Mouse (Mus musculus): Measurements from ENCODE around the gene Pafah1b1. TPM values are rescaled to one million over a fixed set of nuclear protein-coding genes. Genes with fewer than 3 reads are reported as not detected.

Gene Pafah1b1
- 40.7 and 44.9 TPM in 2 replicates for polyA plus RNA-seq (2015; fragmentation: Nextera tagmentation; extraction: Ambion mirVana)

DNA sequence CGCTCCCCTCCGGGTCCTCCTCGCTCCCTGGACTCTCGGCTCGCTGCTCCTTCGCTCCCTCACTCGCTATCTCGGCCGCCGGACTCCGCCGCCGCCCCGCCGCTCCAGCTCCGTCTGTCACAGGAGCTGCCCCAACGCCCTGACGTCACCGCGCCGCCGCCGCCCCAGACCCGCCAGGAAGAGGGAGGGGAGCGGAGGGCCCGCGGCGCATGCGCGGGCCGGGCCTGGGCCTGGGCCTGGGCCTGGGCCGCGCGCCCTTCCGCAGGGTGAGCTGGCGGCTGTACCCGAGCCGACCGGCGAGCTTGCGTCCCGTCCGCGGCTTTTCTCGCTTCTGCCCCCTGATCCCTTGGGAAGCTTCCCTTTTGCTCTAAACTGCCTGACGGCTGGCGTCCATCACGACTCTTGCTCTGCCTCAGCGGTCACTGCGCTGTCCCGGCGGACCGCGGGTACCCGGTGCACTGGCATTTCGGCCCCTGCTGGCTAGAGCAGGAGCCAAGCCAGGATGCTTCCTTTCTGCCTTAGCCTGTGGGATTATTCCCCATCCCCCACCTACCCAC lies at the start of gene Pafah1b1:
Gene Pafah1b1, minus strand, starts transcription at position 436 of the 557 bp plus-strand sequence.
- peak; percentile 99 for ATAC-seq (ENCODE audit: low read depth)
- no peaks in the 10 kb centered on the region for H3K9me3 ChIP-seq (ENCODE audit: control insufficient read depth, low read length)
- peaks cover 11% of the 10 kb centered on the region for H3K4me1 ChIP-seq (replicated peaks; ENCODE audit: control insufficient read depth, insufficient read depth, low read length)
- peak within 1 kb of the TSS; percentile 98 for H3K4me3 ChIP-seq (ENCODE audit: low read length)
- H3K27ac ChIP-seq (ENCODE audit: low read length): peak within 1 kb of the TSS; percentile 99
- under 1% methylated on average over 39 of the region's 56 CpGs for WGBS
- H3K9ac ChIP-seq (ENCODE audit: low read length): peak within 1 kb of the TSS; percentile 98
- no peaks in the 10 kb centered on the region for H3K27me3 ChIP-seq (ENCODE audit: control insufficient read depth, insufficient read depth, low read depth, low read length)
- H3K36me3 ChIP-seq (ENCODE audit: control insufficient read depth, insufficient read depth, low read length): no peaks in the 10 kb centered on the region
- H3K4me2 ChIP-seq (ENCODE audit: low read depth, low read length): peak within 1 kb of the TSS; percentile 83

DNA sequence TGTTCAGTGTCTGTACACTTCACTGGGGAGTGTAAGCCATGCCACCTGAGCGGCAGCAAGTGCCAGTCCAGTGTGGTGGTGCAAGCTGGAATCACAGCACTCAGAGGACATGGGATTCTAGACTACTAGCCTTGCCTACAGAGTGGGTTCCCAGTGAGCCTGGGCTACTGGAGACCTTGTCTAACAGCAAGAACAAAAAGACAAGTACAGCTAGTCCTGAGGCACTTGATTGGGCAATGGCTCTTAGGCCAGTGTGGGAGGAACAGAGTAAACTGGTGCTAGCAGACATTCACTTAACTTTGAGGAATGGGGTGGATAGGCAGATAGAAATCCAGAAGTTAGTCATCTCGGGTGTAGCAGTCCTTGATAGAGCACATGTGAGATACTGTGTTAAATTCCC lies 47.9 kb upstream of the Pafah1b1 start:
- H3K36me3 ChIP-seq (ENCODE audit: control insufficient read depth, insufficient read depth, low read length): peaks cover 12% of the 10 kb centered on the region
- no peak overlapping the region for H3K27ac ChIP-seq (ENCODE audit: low read length)
- WGBS: 84% methylated on average over 2 of the region's 2 CpGs

DNA sequence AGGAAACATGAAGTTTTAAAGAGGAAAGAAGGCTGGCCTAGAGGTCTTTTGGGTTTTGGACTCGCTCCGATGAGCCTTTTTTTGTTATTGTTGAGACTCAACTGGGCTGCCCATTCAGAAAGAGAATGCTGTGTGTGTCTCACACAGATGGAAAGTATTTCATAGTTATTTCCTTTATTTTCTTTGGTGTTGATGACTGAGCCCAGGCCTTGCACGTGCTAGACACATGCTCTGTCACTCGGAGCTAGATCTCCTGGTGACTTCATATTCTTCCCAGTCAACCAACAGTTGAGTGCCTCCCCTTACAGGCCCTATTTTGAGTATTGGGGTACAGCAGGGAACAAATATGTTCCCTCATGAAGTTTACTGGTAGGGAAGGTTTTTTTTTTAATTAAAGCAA lies 47.2 kb upstream of the Pafah1b1 start:
- H3K9me3 ChIP-seq (ENCODE audit: control insufficient read depth, low read length): no peaks in the 10 kb centered on the region
- H3K4me3 ChIP-seq (ENCODE audit: low read length): peak overlapping the region; percentile 79
- no peak overlapping the region for H3K9ac ChIP-seq (ENCODE audit: low read length)
- H3K36me3 ChIP-seq (ENCODE audit: control insufficient read depth, insufficient read depth, low read length): peaks cover 12% of the 10 kb centered on the region
- WGBS: 66% methylated on average over 4 of the region's 4 CpGs
- H3K27ac ChIP-seq (ENCODE audit: low read length): no peak overlapping the region
- H3K4me2 ChIP-seq (ENCODE audit: low read depth, low read length): peak overlapping the region; percentile 73
- ATAC-seq (ENCODE audit: low read depth): no peak
- no peaks in the 10 kb centered on the region for H3K27me3 ChIP-seq (ENCODE audit: control insufficient read depth, insufficient read depth, low read depth, low read length)
- H3K4me1 ChIP-seq (replicated peaks; ENCODE audit: control insufficient read depth, insufficient read depth, low read length): peaks cover 10% of the 10 kb centered on the region

More for the DNA sequence above, 47.9 kb upstream of the Pafah1b1 start:
- Histone ChIP-seq H3K4me1 (replicated peaks; ENCODE audit: control insufficient read depth, insufficient read depth, low read length) (peaks cover 10% of the 10 kb centered on the region), H3K4me2 (ENCODE audit: low read depth, low read length) (no peak overlapping the region), H3K9ac (ENCODE audit: low read length) (no peak overlapping the region), H3K27me3 (ENCODE audit: control insufficient read depth, insufficient read depth, low read depth, low read length) (no peaks in the 10 kb centered on the region), H3K9me3 (ENCODE audit: control insufficient read depth, low read length) (no peaks in the 10 kb centered on the region), H3K4me3 (ENCODE audit: low read length) (no peak overlapping the region)
- ATAC-seq (ENCODE audit: low read depth): no peak

DNA sequence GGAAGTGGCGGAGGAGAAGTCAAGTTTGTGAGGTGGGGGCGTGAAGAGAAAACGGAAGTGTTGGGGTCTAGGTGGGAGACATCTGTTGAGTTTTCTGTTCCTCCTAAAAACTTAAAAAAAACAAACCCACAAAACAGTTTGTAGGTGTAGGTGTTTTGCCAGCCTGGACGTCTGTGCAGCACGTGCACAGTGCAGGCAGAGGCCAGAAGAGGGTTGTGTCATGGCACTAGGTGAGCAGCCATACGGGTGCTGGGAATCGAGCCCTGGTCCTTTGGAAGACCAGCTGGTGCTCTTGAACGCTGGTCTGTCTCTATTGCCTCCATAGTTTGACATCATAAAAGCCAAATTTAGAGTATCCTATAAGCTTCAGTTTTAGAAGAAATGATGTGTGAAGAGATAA lies 46.8 kb upstream of the Pafah1b1 start:
- H3K4me3 ChIP-seq (ENCODE audit: low read length): peak overlapping the region; percentile 79
- peak overlapping the region; percentile 82 for H3K9ac ChIP-seq (ENCODE audit: low read length)
- no peaks in the 10 kb centered on the region for H3K27me3 ChIP-seq (ENCODE audit: control insufficient read depth, insufficient read depth, low read depth, low read length)
- peak overlapping the region; percentile 73 for H3K4me2 ChIP-seq (ENCODE audit: low read depth, low read length)
- H3K4me1 ChIP-seq (replicated peaks; ENCODE audit: control insufficient read depth, insufficient read depth, low read length): peaks cover 10% of the 10 kb centered on the region
- no peaks in the 10 kb centered on the region for H3K9me3 ChIP-seq (ENCODE audit: control insufficient read depth, low read length)
- 10% methylated on average over 8 of the region's 8 CpGs for WGBS
- H3K27ac ChIP-seq (ENCODE audit: low read length): peak overlapping the region; percentile 89
- peaks cover 12% of the 10 kb centered on the region for H3K36me3 ChIP-seq (ENCODE audit: control insufficient read depth, insufficient read depth, low read length)
- ATAC-seq (ENCODE audit: low read depth): no peak

DNA sequence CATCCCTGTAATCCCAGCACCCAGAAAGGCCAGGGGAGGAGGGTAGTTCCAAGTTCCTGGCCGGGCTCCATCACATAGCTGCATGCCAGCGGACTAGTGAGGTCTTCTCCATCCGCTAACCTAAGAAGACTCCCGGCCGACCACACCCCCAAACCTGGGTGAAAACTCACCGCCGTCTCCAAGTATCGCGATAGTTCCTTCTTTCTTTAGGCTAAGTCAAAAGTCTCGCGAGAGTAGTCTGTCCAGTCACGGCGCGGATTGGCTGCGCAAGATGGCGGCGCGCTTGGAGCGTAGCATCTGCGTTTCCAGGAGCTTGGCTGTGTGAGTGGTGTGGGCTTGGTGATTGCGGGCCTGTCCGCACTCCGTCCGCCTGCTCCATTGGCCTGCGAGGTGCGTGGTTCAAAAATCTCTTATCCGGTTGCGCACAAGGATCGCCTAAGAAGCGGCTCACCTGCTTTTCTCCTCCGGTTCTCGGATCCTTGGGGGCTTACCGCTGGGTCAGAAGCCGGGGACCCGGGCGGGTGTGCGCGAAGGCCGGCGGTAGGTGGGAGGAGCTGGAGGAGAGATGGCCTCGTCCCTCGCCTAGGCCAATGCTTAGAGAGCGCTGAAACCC lies 46.2 kb upstream of the Pafah1b1 start, which contains the start of gene Mettl16:
Gene Mettl16, plus strand, starts transcription at position 236 of the 613 bp plus-strand sequence.
- H3K4me3 ChIP-seq (ENCODE audit: low read length): peak within 1 kb of the TSS; percentile 79
- ATAC-seq (ENCODE audit: low read depth): peak; percentile 98
- peak within 1 kb of the TSS; percentile 82 for H3K9ac ChIP-seq (ENCODE audit: low read length)
- H3K36me3 ChIP-seq (ENCODE audit: control insufficient read depth, insufficient read depth, low read length): peaks cover 12% of the 10 kb centered on the region
- H3K27me3 ChIP-seq (ENCODE audit: control insufficient read depth, insufficient read depth, low read depth, low read length): no peaks in the 10 kb centered on the region
- peaks cover 10% of the 10 kb centered on the region for H3K4me1 ChIP-seq (replicated peaks; ENCODE audit: control insufficient read depth, insufficient read depth, low read length)
- H3K9me3 ChIP-seq (ENCODE audit: control insufficient read depth, low read length): no peaks in the 10 kb centered on the region
- under 1% methylated on average over 43 of the region's 43 CpGs for WGBS
- H3K27ac ChIP-seq (ENCODE audit: low read length): peak within 1 kb of the TSS; percentile 89
- H3K4me2 ChIP-seq (ENCODE audit: low read depth, low read length): peak within 1 kb of the TSS; percentile 73

DNA sequence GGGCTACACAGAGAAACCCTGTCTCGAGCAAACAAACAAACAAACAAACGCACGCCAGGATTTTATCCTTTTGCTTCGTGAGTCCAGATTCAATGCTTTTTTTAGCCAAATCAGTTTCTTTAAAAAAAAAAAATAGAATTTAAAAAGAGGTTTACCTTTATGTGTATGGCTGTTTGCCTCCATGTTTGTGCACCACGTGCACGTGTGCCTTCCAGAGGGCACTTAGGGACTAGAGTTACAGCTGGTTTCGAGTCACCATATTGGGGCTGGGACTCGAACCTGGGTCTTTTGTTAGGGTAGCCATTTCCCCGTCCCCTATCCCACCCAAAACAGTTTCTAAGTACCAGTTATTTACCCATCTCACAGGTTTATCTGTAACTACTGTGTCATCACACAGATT lies 45.6 kb upstream of the Pafah1b1 start:
- no peaks in the 10 kb centered on the region for H3K9me3 ChIP-seq (ENCODE audit: control insufficient read depth, low read length)
- peak overlapping the region; percentile 79 for H3K4me3 ChIP-seq (ENCODE audit: low read length)
- WGBS: 76% methylated on average over 9 of the region's 9 CpGs
- peak overlapping the region; percentile 69 for H3K4me2 ChIP-seq (ENCODE audit: low read depth, low read length)
- H3K36me3 ChIP-seq (ENCODE audit: control insufficient read depth, insufficient read depth, low read length): peaks cover 11% of the 10 kb centered on the region
- ATAC-seq (ENCODE audit: low read depth): no peak
- peak overlapping the region; percentile 82 for H3K9ac ChIP-seq (ENCODE audit: low read length)
- H3K27me3 ChIP-seq (ENCODE audit: control insufficient read depth, insufficient read depth, low read depth, low read length): no peaks in the 10 kb centered on the region
- H3K4me1 ChIP-seq (replicated peaks; ENCODE audit: control insufficient read depth, insufficient read depth, low read length): peaks cover 10% of the 10 kb centered on the region
- peak overlapping the region; percentile 21 for H3K27ac ChIP-seq (ENCODE audit: low read length)

DNA sequence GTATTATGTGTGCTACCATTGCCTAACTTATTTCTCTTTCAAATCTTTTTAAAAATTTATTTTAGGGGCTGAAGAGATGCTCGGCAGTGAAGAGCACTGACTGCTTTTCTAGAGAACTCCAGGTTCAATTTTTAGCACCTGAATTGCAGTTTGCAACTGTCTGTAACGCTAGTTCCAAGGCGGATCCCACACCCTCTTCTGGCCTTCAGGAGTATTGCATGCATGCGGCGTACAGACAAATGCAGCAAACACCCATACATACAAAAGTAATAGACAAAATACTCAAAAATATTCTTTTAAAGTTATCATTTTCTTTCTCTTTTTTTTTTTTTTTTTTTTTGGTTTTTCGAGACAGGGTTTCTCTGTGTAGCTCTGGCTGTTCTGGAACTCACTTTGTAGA lies 43.6 kb upstream of the Pafah1b1 start:
- no peaks in the 10 kb centered on the region for H3K36me3 ChIP-seq (ENCODE audit: control insufficient read depth, insufficient read depth, low read length)
- H3K27ac ChIP-seq (ENCODE audit: low read length): no peak overlapping the region
- H3K9me3 ChIP-seq (ENCODE audit: control insufficient read depth, low read length): no peaks in the 10 kb centered on the region
- no peaks in the 10 kb centered on the region for H3K27me3 ChIP-seq (ENCODE audit: control insufficient read depth, insufficient read depth, low read depth, low read length)
- no peak for ATAC-seq (ENCODE audit: low read depth)
- no peak overlapping the region for H3K4me3 ChIP-seq (ENCODE audit: low read length)
- H3K4me2 ChIP-seq (ENCODE audit: low read depth, low read length): no peak overlapping the region
- H3K4me1 ChIP-seq (replicated peaks; ENCODE audit: control insufficient read depth, insufficient read depth, low read length): peaks cover 10% of the 10 kb centered on the region
- 32% methylated on average over 6 of the region's 6 CpGs for WGBS
- H3K9ac ChIP-seq (ENCODE audit: low read length): no peak overlapping the region

DNA sequence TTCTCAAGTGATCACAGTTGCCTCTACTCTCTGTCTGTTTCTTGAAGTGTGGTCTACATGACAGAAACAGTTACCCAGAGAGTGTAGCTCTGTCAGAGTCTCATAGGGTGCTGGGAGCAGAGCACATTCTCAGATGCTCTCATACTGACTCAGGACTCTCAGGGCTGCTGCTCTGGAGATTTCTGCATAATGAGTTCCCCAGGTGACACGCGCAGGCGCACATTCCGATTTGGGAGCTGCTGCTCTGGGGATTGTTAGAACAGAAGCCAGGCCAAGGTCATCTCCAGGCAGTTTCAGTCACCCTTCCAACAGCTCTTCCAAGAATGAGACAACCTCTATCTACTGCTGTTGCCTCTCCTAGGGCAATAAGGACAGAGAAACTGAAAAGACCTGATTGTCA lies 43.0 kb upstream of the Pafah1b1 start:
- no peak overlapping the region for H3K4me3 ChIP-seq (ENCODE audit: low read length)
- H3K27ac ChIP-seq (ENCODE audit: low read length): no peak overlapping the region
- H3K4me2 ChIP-seq (ENCODE audit: low read depth, low read length): no peak overlapping the region
- peaks cover 10% of the 10 kb centered on the region for H3K4me1 ChIP-seq (replicated peaks; ENCODE audit: control insufficient read depth, insufficient read depth, low read length)
- WGBS: 91% methylated on average over 4 of the region's 4 CpGs
- no peak overlapping the region for H3K9ac ChIP-seq (ENCODE audit: low read length)
- no peaks in the 10 kb centered on the region for H3K27me3 ChIP-seq (ENCODE audit: control insufficient read depth, insufficient read depth, low read depth, low read length)
- ATAC-seq (ENCODE audit: low read depth): no peak
- no peaks in the 10 kb centered on the region for H3K36me3 ChIP-seq (ENCODE audit: control insufficient read depth, insufficient read depth, low read length)
- H3K9me3 ChIP-seq (ENCODE audit: control insufficient read depth, low read length): no peaks in the 10 kb centered on the region

DNA sequence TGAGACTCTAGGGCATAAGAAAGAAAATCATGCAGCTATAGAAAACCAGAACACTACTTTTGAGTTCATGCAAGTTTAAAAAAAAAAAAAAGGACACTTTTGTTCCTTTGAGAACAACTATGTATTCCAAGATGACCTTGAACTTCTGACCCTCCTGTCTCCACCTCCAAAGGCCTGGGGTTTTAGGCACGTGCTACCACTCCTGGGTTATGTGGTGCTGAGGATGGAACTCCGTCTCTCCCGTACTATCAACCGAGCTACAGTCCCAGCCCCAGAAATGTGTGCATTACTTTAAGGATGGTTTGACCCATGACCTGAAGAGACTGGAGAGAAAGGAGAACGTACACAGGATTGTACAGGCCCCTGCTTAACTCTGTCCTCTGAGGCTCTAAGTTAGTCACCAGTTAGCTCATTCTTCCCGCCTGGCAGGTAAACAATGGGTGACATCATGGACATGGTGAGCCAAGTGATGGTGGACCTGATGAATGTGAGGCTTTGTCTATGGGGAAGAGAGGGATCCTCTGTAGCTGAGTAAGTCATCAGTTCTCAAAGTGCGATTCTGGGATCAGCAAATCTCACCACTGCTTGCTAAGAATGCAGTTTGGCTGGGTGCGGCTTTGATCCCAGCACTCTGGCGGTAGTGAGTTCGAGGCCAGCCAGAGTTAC lies 39.6 kb upstream of the Pafah1b1 start:
- Histone ChIP-seq H3K4me1 (replicated peaks; ENCODE audit: control insufficient read depth, insufficient read depth, low read length) (no peaks in the 10 kb centered on the region), H3K9ac (ENCODE audit: low read length) (no peak overlapping the region), H3K4me3 (ENCODE audit: low read length) (no peak overlapping the region), H3K9me3 (ENCODE audit: control insufficient read depth, low read length) (no peaks in the 10 kb centered on the region), H3K27me3 (ENCODE audit: control insufficient read depth, insufficient read depth, low read depth, low read length) (no peaks in the 10 kb centered on the region), H3K36me3 (ENCODE audit: control insufficient read depth, insufficient read depth, low read length) (no peaks in the 10 kb centered on the region), H3K4me2 (ENCODE audit: low read depth, low read length) (no peak overlapping the region), H3K27ac (ENCODE audit: low read length) (no peak overlapping the region)
- no peak for ATAC-seq (ENCODE audit: low read depth)
- WGBS: 69% methylated on average over 10 of the region's 10 CpGs

All from lung, embryonic 16.5 days (tissue).